Mouse (Mus musculus) left cerebral cortex, postnatal 4 days (tissue): Measurements from ENCODE around the gene Nfkbiz. TPM values are rescaled to one million over a fixed set of nuclear protein-coding genes. Genes with fewer than 3 reads are reported as not detected.

Source experiments
- DNase-seq: peaks from one replicate; pipeline ENCODE4 v3.0.0-alpha.2; 2022
- intact Hi-C: fragments of 180-260 bp; cut with DNase I; formaldehyde crosslinking; loops from one replicate; pipeline ENCODE4 v1.15.1; 2025
- total RNA-seq, 2 experiments: library from RNA; stranded (reverse); gene quantifications; 2 replicates each; pipeline ENCODE4 v1.2.3; 2021

Gene Nfkbiz
- total RNA-seq, 2 experiments from 2014 or later = 2.3 to 2.5 TPM

DNA sequence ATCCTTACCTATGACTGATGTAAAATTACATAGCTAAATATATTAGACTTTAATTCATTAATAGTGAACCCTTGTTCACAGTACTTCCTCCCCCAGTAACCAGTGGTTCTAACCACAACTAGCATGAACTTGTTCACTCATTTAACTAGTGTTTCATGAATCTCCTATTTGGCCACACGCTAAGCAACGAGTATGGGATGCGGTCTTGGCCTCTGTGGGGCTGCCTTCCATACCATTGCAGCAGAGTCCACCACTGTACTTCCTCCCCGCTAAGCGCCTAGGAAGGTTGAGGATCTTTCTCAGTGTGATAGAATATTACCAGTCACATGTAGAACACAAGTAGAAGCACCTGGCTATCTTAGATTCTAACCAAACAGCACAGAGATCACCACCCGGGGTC is 29.4 kb downstream of the Nfkbiz start:
- no peak for DNase-seq
- intact Hi-C loops = no loop called here

DNA sequence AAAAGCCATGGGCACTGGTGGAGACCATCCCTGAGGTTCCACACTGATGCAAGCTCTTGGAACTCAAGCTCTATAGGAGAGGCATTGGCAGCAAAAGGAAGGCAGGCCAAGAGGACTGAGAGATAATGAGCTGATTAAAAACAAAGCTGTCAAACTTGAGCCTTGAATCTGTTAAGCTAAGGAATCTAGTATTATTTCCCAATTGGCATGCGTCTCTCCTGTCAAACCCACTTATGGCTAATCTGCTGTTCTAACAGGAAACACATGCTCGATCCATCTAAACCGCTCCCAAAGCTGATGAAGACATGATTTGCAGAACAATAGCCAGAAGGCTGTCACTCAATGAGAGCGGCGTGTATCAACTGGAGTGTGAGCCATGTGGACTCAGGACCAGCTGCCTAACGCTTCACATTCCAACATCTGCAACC is 31.2 kb downstream of the Nfkbiz start:
- intact Hi-C loops = no loop called here
- DNase-seq = no peak

DNA sequence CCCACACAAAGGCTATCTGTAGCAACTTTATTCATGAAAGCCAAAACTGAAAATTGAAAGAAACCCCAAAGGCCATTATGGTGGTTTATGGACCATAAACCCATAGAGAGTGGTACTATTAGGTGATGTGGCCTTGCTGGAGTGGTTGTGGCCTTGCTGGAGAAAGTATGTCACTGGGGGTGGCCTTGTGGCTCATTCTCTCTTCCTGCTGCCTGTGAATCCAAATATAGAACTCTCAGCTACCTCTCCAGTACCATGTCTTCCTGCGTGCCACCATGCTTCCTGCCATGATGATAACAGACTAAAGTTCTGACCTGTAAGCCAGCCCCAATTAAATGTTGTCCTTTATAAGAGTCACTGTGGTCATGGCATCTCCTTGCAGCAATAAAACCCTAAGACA is 33.9 kb downstream of the Nfkbiz start:
- DNase-seq = no peak
- intact Hi-C loops = no loop called here

DNA sequence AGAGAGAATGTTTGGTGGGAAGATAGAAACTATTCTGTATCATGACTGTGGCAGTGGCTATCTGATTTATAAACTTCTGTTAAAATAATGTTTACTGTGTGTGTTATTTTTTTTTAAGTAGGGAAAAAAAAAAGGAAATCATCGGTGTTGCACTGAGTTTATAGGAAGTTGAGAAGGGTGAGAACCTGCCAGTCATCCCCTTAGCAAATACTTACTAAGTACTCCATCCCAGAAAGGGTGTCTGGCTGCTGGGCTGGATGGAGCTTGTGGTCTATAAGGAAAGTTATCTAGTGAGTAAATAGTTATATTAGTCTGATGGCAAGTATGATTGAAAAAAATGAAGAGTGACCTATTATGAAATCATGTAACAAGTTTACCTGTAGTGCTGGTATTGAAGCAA is 37.1 kb downstream of the Nfkbiz start:
- DNase-seq = no peak
- intact Hi-C loops = no loop called here

DNA sequence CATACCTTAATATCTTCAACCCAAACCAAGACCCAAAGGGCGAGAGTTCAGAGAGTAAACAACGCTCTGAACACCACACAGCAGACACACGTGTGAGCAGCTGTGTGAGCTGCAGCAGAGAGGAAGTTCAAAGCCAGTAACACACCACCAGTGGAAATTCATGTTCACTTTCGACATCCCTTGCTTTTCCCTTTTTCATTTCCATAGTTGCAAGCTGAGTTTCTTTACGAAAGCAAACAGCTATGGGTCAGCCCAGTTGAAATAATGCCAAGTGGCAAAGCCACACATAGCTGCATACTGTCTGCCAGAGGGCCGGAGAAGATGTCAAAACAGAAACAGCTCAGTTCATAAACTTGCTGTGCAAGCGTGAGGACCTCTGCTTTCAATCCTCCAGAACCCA is 39.9 kb downstream of the Nfkbiz start:
- intact Hi-C loops = no loop called here
- no peak for DNase-seq

DNA sequence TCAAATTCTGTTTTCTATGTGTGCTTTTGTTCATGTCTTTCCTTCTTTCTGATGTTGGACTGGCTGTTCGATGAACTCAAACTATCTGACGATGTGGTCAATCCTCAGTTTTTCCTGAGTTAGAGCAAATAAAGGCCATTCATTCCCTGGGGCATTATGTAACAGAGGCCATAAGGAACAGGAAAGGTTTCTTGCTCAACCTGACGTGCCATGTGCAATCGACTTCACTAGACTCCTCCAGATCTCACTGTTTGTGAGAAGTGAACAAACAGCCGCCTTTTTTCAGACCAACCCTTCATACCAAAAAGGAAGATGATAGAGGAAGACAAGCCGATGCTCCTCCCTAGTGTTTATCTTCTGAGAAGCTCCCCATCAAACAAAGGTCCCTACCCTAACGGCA is 48.4 kb downstream of the Nfkbiz start:
- DNase-seq = no peak
- intact Hi-C loops = no loop called here

DNA sequence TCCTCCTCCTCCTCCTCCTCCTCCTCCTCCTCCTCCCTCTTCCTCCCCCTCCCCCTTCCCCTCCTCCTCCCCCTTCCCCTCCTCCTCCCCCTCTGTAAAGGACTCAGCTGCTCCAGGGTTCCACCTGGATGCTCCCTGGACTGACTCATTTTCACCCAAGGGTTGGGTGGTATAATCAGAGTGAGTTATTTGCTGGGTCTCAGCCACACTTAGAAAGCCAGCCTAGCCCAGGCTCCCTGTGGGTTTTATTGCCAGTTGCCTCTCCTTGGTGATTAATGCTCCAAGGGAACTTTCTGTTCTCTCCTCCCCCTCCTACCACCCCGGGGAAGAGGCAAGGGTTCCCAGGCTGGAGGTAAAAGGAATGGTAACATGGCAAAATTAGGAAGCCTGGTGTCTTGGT is 49.4 kb downstream of the Nfkbiz start:
- no peak for DNase-seq
- intact Hi-C loops = no loop called here

DNA sequence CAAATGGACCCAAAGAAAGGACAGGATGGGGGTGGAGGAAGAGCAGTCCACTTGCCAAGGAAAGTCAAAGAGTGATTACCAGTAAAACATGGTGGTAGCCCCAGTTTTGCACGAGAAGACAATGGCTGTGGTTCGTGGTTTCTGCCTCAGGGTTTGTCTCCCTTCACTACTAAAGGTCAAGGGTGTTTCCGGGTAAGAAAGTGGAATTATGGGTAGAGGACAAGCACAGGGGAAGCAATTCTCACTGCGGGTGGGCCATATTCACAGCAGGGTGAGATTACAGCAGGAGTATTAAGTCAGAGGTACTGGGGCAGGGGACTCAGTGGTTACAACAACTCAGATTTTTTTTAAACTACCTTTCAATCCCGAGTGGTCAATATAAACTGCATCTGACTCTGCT is 50.0 kb downstream of the Nfkbiz start:
- no peak for DNase-seq
- intact Hi-C loops = no loop called here

DNA sequence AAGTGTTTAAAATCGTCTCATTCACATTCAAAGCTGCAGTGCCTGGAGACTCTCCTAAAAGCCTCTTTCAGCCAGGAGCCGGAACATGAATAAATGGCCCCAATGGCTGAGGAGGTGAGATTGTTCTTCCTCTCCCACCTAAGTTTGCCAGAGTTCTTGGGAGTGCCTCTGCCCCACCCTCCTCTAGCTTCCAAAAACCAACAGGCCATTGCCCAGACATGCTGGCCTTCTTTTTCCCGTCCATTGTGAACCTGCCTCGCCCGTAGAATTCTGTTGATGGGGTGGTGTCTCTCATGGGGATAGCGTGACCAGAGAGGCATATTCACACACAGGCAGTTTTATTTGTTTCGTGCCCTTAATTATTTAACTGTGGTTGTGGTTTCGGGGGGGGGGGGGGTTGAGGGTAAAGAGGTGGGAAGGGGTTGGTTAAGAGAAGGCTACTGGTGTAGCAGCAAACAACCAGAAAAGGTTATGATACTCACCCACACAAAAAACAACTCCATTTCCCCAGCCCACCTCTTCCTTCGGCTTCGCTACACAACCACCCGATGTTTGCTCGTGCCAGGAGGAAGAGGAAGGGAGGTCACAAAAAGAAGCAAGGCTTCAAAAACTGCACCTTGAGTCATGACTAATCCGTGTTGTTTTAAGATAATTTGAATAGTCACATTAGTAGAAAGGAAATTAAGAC is 51.2 kb downstream of the Nfkbiz start:
- no peak for DNase-seq
- intact Hi-C loops = no loop called here

DNA sequence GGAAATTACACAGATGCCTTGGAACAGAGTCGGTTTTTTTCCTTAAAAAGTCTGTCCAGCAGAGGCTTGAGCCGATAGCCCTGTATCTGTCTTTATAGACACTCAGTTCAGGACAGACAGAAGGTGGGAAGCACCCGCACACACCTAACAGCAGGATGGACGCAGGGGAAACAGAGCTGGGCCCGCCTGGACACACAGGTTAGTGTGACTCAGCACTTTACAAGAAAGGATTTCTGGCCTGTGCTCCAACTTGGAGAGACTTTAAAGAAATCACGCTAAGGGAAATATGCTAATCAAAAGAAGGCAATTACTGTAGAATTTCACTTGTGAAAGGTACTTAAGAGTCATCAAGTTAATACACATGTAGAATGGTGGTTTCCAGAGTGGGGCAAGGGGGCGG is 54.3 kb downstream of the Nfkbiz start:
- DNase-seq = no peak
- intact Hi-C loops = no loop called here

DNA sequence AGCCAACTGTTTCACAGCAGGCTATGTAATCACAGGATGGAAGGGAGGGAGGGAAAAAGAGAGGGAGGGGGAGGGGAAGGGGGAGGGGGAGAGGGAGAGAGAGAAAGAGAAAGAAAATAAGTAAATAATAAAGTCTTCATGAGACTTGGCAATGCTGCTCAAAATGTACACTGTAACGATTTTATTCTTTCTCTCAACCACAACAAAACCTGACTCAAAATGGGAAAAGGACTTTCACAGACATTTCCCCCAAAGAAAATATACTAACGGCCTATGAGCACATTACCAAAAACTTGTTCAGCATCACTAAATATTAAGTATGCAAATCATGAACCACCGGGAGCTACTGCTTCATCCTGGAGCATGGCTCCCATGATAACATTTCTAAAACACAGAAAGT is 54.8 kb downstream of the Nfkbiz start:
- no peak for DNase-seq
- intact Hi-C loops = no loop called here

DNA sequence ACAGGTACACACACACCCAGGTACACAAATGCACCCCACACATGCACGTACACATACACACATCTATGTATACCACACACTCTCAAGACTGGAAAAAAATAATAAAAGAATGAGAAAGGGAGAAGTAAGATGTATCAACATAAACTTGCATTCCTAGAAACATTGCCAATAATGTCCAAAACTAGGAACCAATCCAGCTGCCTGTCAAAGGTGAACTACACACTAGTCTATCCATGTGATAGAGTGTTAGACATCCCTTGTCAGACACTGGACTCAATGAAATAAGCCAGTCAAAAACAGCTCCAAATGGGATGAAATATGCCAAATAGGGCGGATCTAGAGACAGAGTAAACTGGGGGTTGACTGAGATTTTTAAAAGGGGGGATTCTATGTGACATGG is 55.8 kb downstream of the Nfkbiz start:
- intact Hi-C loops = no loop called here
- no peak for DNase-seq

DNA sequence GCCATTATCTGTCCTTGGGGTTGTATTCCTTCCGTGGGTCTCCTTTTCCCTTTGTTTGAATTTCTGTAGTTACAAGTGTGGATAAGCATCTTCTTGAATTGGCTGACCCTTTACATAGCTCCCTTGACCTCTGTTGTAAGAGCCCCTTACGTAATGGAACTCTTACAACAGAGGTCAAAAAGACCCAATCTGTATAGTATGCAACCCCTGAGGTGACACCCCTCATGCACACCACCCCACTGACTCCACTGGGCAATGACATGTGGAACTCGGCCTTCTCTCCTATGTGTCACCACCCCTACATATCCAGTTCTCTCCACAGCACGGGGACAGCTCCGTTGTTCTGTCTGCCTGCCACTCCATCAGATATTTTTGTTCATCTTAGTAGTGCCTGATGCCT is 56.9 kb downstream of the Nfkbiz start:
- intact Hi-C loops = no loop called here
- no peak for DNase-seq

DNA sequence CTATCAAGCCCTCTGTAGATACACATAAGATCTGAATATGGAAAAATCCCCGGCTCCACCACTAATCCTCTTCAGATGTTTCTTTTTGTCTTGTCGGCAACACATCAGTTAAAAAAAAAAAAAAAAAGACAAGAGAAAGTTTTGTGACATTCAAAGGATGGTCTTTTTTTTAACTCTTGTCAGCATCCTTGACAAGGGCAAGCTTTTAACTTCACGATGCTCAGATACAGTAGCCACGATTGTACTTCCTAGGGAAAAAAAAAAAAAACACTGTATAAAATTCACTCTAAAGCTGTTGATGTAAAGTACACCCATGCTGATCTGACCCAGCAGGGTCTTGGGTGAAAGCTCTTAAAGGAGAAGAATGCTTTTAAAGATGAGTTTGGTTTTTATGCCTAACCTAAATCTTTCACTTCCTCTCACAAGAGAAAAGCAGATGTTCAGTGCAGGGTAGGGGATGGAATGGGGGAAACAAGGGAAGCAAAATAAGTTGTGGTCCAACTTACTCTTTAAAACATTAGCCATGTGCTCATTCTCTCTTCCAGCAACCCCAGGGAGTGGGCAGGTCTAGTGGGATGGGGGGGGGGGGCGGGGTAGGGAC is 57.6 kb downstream of the Nfkbiz start:
- intact Hi-C loops = no loop called here
- DNase-seq = no peak

DNA sequence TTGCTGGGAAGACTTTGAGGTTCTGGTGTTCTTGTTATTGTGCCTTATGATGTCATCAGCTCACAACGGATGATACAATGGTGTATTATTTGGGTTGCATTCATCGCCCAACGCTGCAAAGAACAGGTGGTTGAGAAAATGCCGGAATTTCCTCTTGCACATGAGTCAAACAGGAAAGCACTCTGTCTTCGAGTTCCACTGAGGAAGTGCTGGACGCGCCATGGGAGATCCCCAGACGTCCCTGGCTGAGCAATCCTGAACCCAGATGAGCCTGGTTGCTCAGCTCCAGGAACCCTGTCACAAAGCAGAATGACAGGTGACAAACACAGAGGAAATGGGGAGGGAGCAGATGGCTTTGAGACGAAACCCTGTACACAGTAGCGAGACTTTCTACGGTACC is 62.4 kb downstream of the Nfkbiz start:
- no peak for DNase-seq

DNA sequence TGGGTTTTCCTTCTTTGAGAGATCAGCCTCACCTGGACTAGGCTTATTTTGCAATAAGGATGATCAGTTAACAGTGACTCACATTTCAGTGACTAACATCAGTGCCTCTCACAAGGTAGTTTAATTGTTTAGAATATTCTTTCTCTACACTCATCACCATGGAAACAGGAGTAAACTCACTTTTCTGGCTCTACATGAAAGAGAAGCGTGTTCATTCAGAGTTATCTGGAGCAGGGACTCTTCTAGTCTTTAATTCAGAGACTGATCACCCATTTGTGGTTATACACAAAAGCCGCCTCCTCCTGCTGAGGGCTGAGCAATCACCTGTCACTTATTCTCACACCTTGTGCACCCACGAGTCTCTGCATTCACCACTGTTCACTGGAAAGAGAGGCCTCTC is 68.5 kb downstream of the Nfkbiz start:
- no peak for DNase-seq
- intact Hi-C loops = no loop called here

More for the DNA sequence above, 62.4 kb downstream of the Nfkbiz start:
- intact Hi-C loops = no loop called here

Other genes with a start within 250 kb of the Nfkbiz start
- gene Nxpe3, start 56.4 kb upstream of the Nfkbiz start, total RNA-seq = 1 to 10 TPM; 5.6 to 6.2 TPM
- 10 to 100 TPM in 1 of 2 experiments, 1 to 10 TPM in 1; 8.9 to 11.2 TPM for gene Cep97, start 96.0 kb upstream of the Nfkbiz start, total RNA-seq
- 100 to 1,000 TPM; 527 to 578 TPM for gene Rpl24, start 127.4 kb upstream of the Nfkbiz start, total RNA-seq
- 10 to 100 TPM; 29.1 to 31.8 TPM for gene Zbtb11, start 135.0 kb upstream of the Nfkbiz start, total RNA-seq
- gene Pcnp, start 190.8 kb upstream of the Nfkbiz start, total RNA-seq = 100 to 1,000 TPM; 114 to 118 TPM
- 10 to 100 TPM; 10.3 to 11.2 TPM for gene Trmt10c, start 198.9 kb upstream of the Nfkbiz start, total RNA-seq
- gene Senp7, start 209.4 kb upstream of the Nfkbiz start, total RNA-seq = 10 to 100 TPM; 54.3 to 65.4 TPM